Mouse (Mus musculus) heart, adult 2 months (tissue): ENCODE measurements around the gene Elf3. TPM values are rescaled to one million over a fixed set of nuclear protein-coding genes. Genes with fewer than 3 reads are reported as not detected.

Experiments used
- DNase-seq, 2 experiments: peaks; one replicate each; pipeline ENCODE4 v3.0.0; 2021
- H3K27ac ChIP-seq: fragments of 200-600 bp; 2 replicates; pipeline ENCODE4 v1.8.1; 2022
- H3K27me3 ChIP-seq: fragments of 200-500 bp; 2 replicates; pipeline ENCODE4 v1.6.1; 2012; ENCODE audit warnings: mild to moderate bottlenecking, low read length, inconsistent platforms, mixed read lengths; ENCODE audit not compliant: control insufficient read depth, insufficient read depth
- H3K36me3 ChIP-seq: fragments of 200-500 bp; 2 replicates; pipeline ENCODE4 v1.6.1; 2012; ENCODE audit warnings: low read length, inconsistent platforms; ENCODE audit not compliant: control insufficient read depth, insufficient read depth
- H3K4me1 ChIP-seq: fragments of 200-500 bp; 2 replicates; pipeline ENCODE4 v1.6.1; 2011; ENCODE audit warnings: low read length; ENCODE audit not compliant: control insufficient read depth, insufficient read depth
- H3K4me3 ChIP-seq: fragments of 200-600 bp; 2 replicates; pipeline ENCODE4 v1.8.1; 2022
- H3K79me2 ChIP-seq: fragments of 200-500 bp; replicated peaks from 2 replicates; pipeline ENCODE4 v1.6.1; 2012; ENCODE audit warnings: mild to moderate bottlenecking, inconsistent platforms, low read length, moderate library complexity, mixed read lengths; ENCODE audit not compliant: control insufficient read depth, insufficient read depth
- H3K9ac ChIP-seq: fragments of 200-500 bp; 2 replicates; pipeline ENCODE4 v1.6.1; 2012; ENCODE audit warnings: low read depth, mild to moderate bottlenecking, control low read depth, inconsistent platforms, low read length, mixed read lengths
- CTCF ChIP-seq: fragments of 200-600 bp; IDR thresholded peaks from 2 replicates; pipeline ENCODE4 v1.8.1; 2022; ENCODE audit warnings: antibody characterized with exemption, mild to moderate bottlenecking, moderate library complexity
- EP300 ChIP-seq: fragments of 200-500 bp; IDR thresholded peaks from 2 replicates; pipeline ENCODE4 v1.6.1; 2011; ENCODE audit warnings: low read depth, low read length, control low read depth; ENCODE audit not compliant: insufficient read depth
- POLR2A ChIP-seq: fragments of 200-500 bp; IDR thresholded peaks from 2 replicates; pipeline ENCODE4 v1.6.1; 2011; ENCODE audit warnings: mild to moderate bottlenecking, low read depth, low read length, control low read depth; ENCODE audit not compliant: insufficient read depth
- WGBS: fragments of 180-500 bp; shearing (Covaris S2); methylation state at CpG from one replicate; pipeline ENCODE4 v1.1.7; 2018; 5-methylcytosine and 5-hydroxymethylcytosine counted together
- intact Hi-C: fragments of 180-260 bp; cut with DNase I; formaldehyde crosslinking; loops from one replicate; pipeline ENCODE4 v1.15.1; 2025
- polyA plus RNA-seq: library from polyadenylated mRNA; depleted of rRNA; stranded (reverse); fragments of >200 nt; gene quantifications from 2 replicates; pipeline ENCODE4 v1.2.3, GENCODE M21; 2012
- total RNA-seq, 2 experiments: library from RNA; stranded (reverse); gene quantifications; 2 replicates each; pipeline ENCODE4 v1.2.3; 2021

The Elf3 gene
- total and polyA plus RNA-seq, 3 experiments: 2.0 TPM; not detected in 2

- Histone ChIP-seq H3K4me3 (no peak overlapping the region), H3K9ac (no peak overlapping the region), H3K27me3 (no peaks in the 10 kb centered on the region), H3K79me2 (no peaks in the 10 kb centered on the region), H3K4me1 (no peaks in the 10 kb centered on the region), H3K27ac (no peak overlapping the region), H3K36me3 (no peaks in the 10 kb centered on the region)
- TF ChIP-seq CTCF (no peak), POLR2A (no peak), EP300 (no peak)
- intact Hi-C loops: no loop called here
- WGBS: 71% methylated on average over 13 of the region's 13 CpGs
- no peak for DNase-seq
These were observed 40.6 kb downstream of the Elf3 start for GRCm38 (mm10) chr1:135217607-135218233.

GRCm38 (mm10) chr1:135213772-135214640, 44.4 kb downstream of the Elf3 start:
- Histone ChIP-seq H3K9ac (no peak overlapping the region), H3K27me3 (no peaks in the 10 kb centered on the region), H3K4me3 (no peak overlapping the region), H3K79me2 (no peaks in the 10 kb centered on the region), H3K4me1 (no peaks in the 10 kb centered on the region), H3K36me3 (no peaks in the 10 kb centered on the region), H3K27ac (no peak overlapping the region)
- intact Hi-C loops: no loop called here
- 82% methylated on average over 9 of the region's 9 CpGs for WGBS
- DNase-seq: no peak
- TF ChIP-seq EP300 (no peak), POLR2A (no peak), CTCF (no peak)

GRCm38 (mm10) chr1:135210421-135210820, 47.9 kb downstream of the Elf3 start:
- no peaks in the 10 kb centered on the region for H3K79me2 ChIP-seq
- no peak overlapping the region for H3K27ac ChIP-seq
- 31% methylated on average over 5 of the region's 5 CpGs for WGBS
- intact Hi-C loops: no loop called here
- no peak for DNase-seq
- H3K9ac ChIP-seq: no peak overlapping the region
- TF ChIP-seq POLR2A: no peak
- TF ChIP-seq EP300: no peak
- TF ChIP-seq CTCF: no peak
- H3K4me1 ChIP-seq: no peaks in the 10 kb centered on the region
- no peaks in the 10 kb centered on the region for H3K27me3 ChIP-seq
- no peaks in the 10 kb centered on the region for H3K36me3 ChIP-seq
- H3K4me3 ChIP-seq: no peak overlapping the region

DNA sequence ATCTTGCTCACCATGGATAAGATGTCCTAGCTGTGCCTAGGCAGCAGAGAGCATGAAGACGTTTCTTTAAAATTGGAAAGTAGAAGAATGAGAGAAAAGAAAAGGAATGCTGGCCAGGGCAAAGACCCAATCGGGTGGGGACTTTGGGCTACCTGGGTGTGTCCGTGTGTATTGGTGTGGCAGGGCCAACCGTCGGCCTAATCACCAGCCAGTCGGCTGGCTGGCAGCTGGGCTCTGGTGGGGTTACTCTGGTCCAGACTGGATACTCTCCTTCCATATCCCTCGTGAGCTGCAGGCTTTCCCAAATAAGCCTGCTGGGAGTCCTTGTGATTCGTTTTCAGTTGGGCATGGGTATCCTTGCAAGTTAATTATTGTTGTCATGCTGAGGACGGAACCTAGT, 49.7 kb downstream of the Elf3 start:
- Histone ChIP-seq H3K27me3 (no peaks in the 10 kb centered on the region), H3K4me1 (no peaks in the 10 kb centered on the region), H3K4me3 (no peak overlapping the region), H3K36me3 (no peaks in the 10 kb centered on the region), H3K27ac (no peak overlapping the region), H3K9ac (no peak overlapping the region), H3K79me2 (no peaks in the 10 kb centered on the region)
- TF ChIP-seq CTCF: no peak
- no peak for TF ChIP-seq POLR2A
- TF ChIP-seq EP300: no peak
- no peak for DNase-seq
- WGBS: 74% methylated on average over 9 of the region's 9 CpGs
- intact Hi-C loops: no loop called here

GRCm38 (mm10) chr1:135206586-135207339, 51.6 kb downstream of the Elf3 start:
- no peak overlapping the region for H3K27ac ChIP-seq
- no peak for TF ChIP-seq EP300
- TF ChIP-seq POLR2A: no peak
- no peak for TF ChIP-seq CTCF
- 87% methylated on average over 14 of the region's 14 CpGs for WGBS
- intact Hi-C loops: no loop called here
- H3K9ac ChIP-seq: no peak overlapping the region
- H3K27me3 ChIP-seq: no peaks in the 10 kb centered on the region
- H3K4me1 ChIP-seq: no peaks in the 10 kb centered on the region
- no peaks in the 10 kb centered on the region for H3K79me2 ChIP-seq
- DNase-seq: no peak
- H3K36me3 ChIP-seq: no peaks in the 10 kb centered on the region
- H3K4me3 ChIP-seq: no peak overlapping the region
